Mouse (Mus musculus) thymus, adult 2 months (tissue): ENCODE results near the gene Ifit1bl1.

ENCODE experiments used
- CTCF ChIP-seq: fragments of 200-500 bp; IDR thresholded peaks from 2 replicates; pipeline ENCODE4 v1.5.1; 2012; ENCODE audit warnings: mild to moderate bottlenecking, control low read depth, low read length, moderate library complexity, borderline replicate concordance; ENCODE audit not compliant: control insufficient read depth, poor library complexity, insufficient read depth; ENCODE audit errors: extremely low read depth
- POLR2A ChIP-seq: fragments of 200-500 bp; IDR thresholded peaks from 2 replicates; pipeline ENCODE4 v1.6.1; 2012; ENCODE audit warnings: mild to moderate bottlenecking, low read length, control low read depth, moderate library complexity; ENCODE audit not compliant: control insufficient read depth, poor library complexity, insufficient read depth; ENCODE audit errors: extremely low read depth

DNA sequence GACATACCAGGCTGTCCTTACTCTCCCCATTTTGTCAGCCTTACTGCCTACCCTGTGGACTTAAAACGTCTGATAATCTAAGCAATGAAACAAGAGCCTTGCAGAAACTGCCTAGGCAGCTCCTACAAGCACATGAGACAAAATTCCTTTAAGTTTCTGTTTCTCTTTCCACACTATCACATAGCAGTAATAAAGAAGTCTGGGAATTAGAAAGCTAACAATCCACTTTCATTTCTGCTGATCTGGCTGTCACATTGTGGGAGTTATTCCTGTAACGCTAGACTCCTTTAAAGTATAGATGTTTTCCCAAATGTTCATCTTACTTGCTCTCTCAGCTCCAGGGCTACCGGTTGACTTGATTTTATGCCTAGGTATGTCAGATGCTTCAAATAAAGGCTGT, 48.2 kb downstream of the Ifit1bl1 start:
- TF ChIP-seq POLR2A (no peak), CTCF (no peak)
